Mouse (Mus musculus) common myeloid progenitor, adult 5-6 weeks (primary cell): ENCODE data around the gene Ttc24. TPM values are rescaled to one million over a fixed set of nuclear protein-coding genes. Genes with fewer than 3 reads are reported as not detected.

Experiments
- ATAC-seq: replicated peaks from 2 replicates; pipeline ENCODE4 v1.8.0; 2016; ENCODE audit warnings: low read depth, mild to moderate bottlenecking, moderate TSS enrichment, inconsistent platforms; ENCODE audit not compliant: poor library complexity, severe bottlenecking
- total RNA-seq: library from RNA; stranded (forward); fragments of 200-1000, 187-1606 nt; gene quantifications from 2 replicates; pipeline ENCODE4 v1.2.3, GENCODE M21; 2017

Ttc24 gene
- not detected in 2 replicates for total RNA-seq

- ATAC-seq: no peak
Measured at GRCm38 (mm10) chr3:88078204-88078603, at the start of gene Ttc24. TSS of gene Ttc24 (minus strand) at chr3:88078304.

GRCm38 (mm10) chr3:88127636-88128035 lies 49.5 kb upstream of the Ttc24 start:
- no peak for ATAC-seq

- ATAC-seq: no peak
Measured at GRCm38 (mm10) chr3:88126181-88126580, 48.1 kb upstream of the Ttc24 start.

- ATAC-seq: no peak
Measured at GRCm38 (mm10) chr3:88125195-88125594, 47.1 kb upstream of the Ttc24 start.

GRCm38 (mm10) chr3:88121164-88122131 lies 43.3 kb upstream of the Ttc24 start:
- no peak for ATAC-seq

GRCm38 (mm10) chr3:88120117-88120651 lies 42.1 kb upstream of the Ttc24 start:
- ATAC-seq: no peak

- no peak for ATAC-seq
Measured at GRCm38 (mm10) chr3:88114396-88114795, 36.3 kb upstream of the Ttc24 start.

- no peak for ATAC-seq
Measured at GRCm38 (mm10) chr3:88109126-88109525, 31.0 kb upstream of the Ttc24 start.

- no peak for ATAC-seq
Measured at GRCm38 (mm10) chr3:88106126-88106525, 28.0 kb upstream of the Ttc24 start.

- peak; percentile 59 for ATAC-seq
Measured at GRCm38 (mm10) chr3:88102611-88103010, 24.5 kb upstream of the Ttc24 start.

- ATAC-seq: no peak
Measured at GRCm38 (mm10) chr3:88102196-88102595, 24.1 kb upstream of the Ttc24 start.

- no peak for ATAC-seq
Measured at GRCm38 (mm10) chr3:88101736-88102135, 23.6 kb upstream of the Ttc24 start.

- peak; percentile 44 for ATAC-seq
Measured at GRCm38 (mm10) chr3:88100251-88100650, 22.1 kb upstream of the Ttc24 start.

- ATAC-seq: peak; percentile 48
Measured at GRCm38 (mm10) chr3:88097666-88098065, 19.6 kb upstream of the Ttc24 start.

- no peak for ATAC-seq
Measured at GRCm38 (mm10) chr3:88094126-88094525, 16.0 kb upstream of the Ttc24 start.

GRCm38 (mm10) chr3:88090616-88091015 lies 12.5 kb upstream of the Ttc24 start:
- no peak for ATAC-seq

- ATAC-seq: no peak
Measured at GRCm38 (mm10) chr3:88090106-88090505, 12.0 kb upstream of the Ttc24 start.

- no peak for ATAC-seq
Measured at GRCm38 (mm10) chr3:88087688-88088087, 9.6 kb upstream of the Ttc24 start.

- ATAC-seq: no peak
Measured at GRCm38 (mm10) chr3:88085459-88085858, 7.4 kb upstream of the Ttc24 start.

GRCm38 (mm10) chr3:88084001-88084400 lies 5.9 kb upstream of the Ttc24 start:
- ATAC-seq: no peak

- peak; percentile 62 for ATAC-seq
Measured at GRCm38 (mm10) chr3:88082663-88083062, 4.6 kb upstream of the Ttc24 start.
